Mouse (Mus musculus) ES-E14 (cell line): ENCODE measurements around the gene Plxnb1.

ENCODE experiments used
- CHD2 ChIP-seq: IDR thresholded peaks from 2 replicates; pipeline ENCODE4 v1.6.1; 2014; ENCODE audit warnings: mild to moderate bottlenecking, low read depth, low read length, inconsistent platforms
- HCFC1 ChIP-seq: IDR thresholded peaks from 2 replicates; pipeline ENCODE4 v1.6.1; 2012; ENCODE audit warnings: low read length, inconsistent platforms, borderline replicate concordance; ENCODE audit not compliant: insufficient read depth
- MAFK ChIP-seq: IDR thresholded peaks from 2 replicates; pipeline ENCODE4 v1.6.1; 2014; ENCODE audit warnings: mild to moderate bottlenecking, low read depth, low read length, inconsistent platforms; ENCODE audit not compliant: insufficient read depth
- ZC3H11A ChIP-seq: IDR thresholded peaks from 2 replicates; pipeline ENCODE4 v1.6.1; 2012; ENCODE audit warnings: low read depth, mild to moderate bottlenecking, inconsistent platforms, low read length, borderline replicate concordance

DNA sequence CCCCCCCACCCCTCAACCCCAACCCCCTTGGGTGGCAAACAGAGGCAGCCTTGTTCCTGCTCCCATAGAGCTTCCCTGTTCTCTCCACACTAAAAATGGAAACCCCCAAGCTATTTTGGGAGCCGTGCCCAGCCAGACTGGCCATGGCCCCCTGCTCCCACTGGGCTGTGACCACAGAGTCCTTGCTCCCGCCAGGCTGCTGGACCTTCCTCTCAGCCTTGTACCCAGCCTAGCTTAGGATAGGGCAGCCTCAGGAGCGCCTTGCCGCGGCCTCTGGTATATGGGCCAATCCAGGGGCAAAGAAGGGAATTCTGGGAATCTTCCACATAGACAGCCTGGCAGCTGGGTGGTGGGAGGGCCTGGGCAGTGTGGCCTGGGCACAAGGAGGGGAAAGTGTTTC is 2.6 kb downstream of the Plxnb1 start:
- no peak for TF ChIP-seq HCFC1
- TF ChIP-seq MAFK, result no peak
- TF ChIP-seq ZC3H11A, result no peak
- TF ChIP-seq CHD2, result no peak
